Mouse (Mus musculus) small intestine, adult 2 months (tissue): ENCODE results near the gene Egfl8.

ENCODE experiments used
- CTCF ChIP-seq: fragments of 200-500 bp; IDR thresholded peaks from 2 replicates; pipeline ENCODE4 v1.5.1; 2012; ENCODE audit warnings: low read depth, mild to moderate bottlenecking, control low read depth, inconsistent platforms, low read length, moderate library complexity, mixed read lengths; ENCODE audit not compliant: insufficient replicate concordance, insufficient read length; ENCODE audit errors: extremely low read depth
- POLR2A ChIP-seq: fragments of 200-500 bp; IDR thresholded peaks from 2 replicates; pipeline ENCODE4 v1.6.1; 2012; ENCODE audit warnings: low read depth, mild to moderate bottlenecking, control low read depth, inconsistent platforms, low read length, moderate library complexity

DNA sequence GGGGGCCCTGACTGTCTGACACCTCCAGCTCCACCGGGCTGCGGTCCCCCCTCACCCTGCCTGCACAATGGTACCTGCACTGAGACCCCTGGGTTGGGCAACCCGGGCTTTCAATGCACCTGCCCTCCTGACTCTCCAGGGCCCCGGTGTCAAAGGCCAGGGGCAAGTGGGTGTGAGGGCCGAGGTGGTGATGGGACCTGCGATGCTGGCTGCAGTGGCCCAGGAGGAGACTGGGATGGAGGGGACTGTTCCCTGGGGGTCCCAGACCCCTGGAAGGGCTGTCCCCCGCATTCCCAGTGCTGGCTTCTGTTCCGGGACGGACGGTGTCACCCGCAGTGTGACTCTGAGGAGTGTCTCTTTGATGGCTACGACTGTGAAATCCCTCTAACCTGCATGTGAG, 33.2 kb downstream of the Egfl8 start:
- TF ChIP-seq POLR2A: no peak
- TF ChIP-seq CTCF: no peak
